Mouse (Mus musculus): ENCODE results near the gene Hist1h2aa.

Gene Hist1h2aa

DNA sequence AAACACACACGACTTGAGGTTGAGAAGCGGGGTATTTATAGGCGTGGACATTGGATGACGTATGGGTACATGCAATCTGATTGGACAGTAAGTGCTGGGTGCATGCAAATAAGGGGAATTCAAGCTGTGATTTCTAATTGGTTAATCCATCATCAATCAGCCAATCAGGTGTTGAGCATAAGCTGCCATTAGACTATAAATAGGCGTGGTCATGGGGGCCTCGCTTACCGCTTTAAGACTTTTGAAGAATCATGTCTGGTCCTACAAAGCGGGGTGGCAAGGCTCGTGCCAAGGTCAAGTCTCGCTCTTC, at the start of gene Hist1h2aa:
Gene Hist1h2aa (plus strand): TSS at position 252 of the 310 bp plus-strand sequence.
- DNase-seq (ENCODE audit: extremely low spot score, low spot score): no peak

- no peak for DNase-seq (ENCODE audit: extremely low spot score, low spot score)
Observed at GRCm38 (mm10) chr13:23885540-23885939, 48.7 kb upstream of the Hist1h2aa start.

GRCm38 (mm10) chr13:23887026-23887725, 47.1 kb upstream of the Hist1h2aa start:
- no peak for DNase-seq (ENCODE audit: extremely low spot score, low spot score)

GRCm38 (mm10) chr13:23889011-23889605, 45.2 kb upstream of the Hist1h2aa start:
- peak; percentile 31 for DNase-seq (ENCODE audit: extremely low spot score, low spot score)

DNA sequence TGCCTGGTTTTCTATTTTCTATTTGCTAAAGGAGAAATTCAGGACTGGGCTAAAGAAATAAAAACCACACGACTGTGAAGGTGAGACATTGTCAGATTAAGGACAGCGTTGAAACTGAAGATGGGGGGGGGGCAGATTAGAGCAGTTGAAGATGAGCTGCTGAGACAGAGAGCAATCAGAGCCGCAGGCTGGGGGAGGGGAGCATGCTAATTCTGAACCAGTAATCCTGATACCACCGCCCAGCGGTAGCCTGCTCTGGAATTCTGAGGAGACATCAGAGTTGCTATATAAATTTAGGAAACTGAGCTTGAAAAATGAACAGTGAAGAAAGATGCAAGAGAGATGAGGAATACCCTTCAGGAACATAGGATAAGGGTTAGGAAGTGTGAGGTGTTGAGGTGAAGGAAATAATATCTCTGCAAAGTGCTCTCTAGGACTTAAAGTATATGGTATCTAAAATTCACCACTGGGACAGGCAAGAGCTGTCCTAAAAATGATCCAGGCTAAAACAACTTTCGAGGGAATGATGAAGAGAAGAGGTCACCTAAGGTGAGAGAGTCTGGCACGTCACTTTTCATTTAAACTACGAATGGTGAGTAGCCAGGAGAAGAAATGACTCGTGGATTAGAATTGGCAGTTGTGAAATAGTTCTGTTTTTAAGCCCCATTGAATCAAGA, 41.5 kb upstream of the Hist1h2aa start:
- DNase-seq (ENCODE audit: extremely low spot score, low spot score): no peak

DNA sequence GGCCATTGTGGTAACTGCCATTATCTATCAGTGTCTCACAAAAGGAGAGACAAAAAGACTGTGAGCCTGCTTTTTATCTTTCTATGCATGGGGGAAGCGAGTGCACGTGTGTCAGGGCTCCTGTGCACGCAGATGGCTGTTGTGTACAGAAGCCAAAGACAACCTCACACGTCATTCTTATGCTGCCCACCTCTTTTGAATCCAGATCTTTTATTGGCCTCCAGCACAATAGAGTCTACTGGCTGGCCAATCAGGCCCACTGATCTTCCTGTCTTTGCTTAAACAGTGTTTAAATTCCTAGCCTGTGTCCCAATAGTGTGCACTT, 41.0 kb upstream of the Hist1h2aa start:
- no peak for DNase-seq (ENCODE audit: extremely low spot score, low spot score)

DNA sequence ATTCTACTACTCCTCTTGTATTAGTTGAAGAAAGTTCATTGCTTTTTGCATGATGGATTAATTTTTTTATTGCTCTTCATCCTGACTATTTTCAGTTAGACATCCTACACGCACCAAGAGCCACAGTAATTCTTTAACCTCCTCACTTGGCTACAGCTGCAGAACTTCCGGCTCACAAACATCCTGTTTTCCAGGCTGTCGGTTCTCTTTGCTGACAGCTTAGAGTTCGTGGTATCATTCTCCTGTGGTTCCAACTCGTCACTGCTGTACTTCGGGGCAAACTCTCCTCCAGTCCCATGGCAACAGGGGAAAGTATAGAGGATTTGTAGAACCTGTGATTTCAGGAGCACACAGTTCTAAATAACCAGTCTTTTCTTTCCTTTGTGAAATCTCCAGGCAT, 36.0 kb upstream of the Hist1h2aa start:
- no peak for DNase-seq (ENCODE audit: extremely low spot score, low spot score)

- DNase-seq (ENCODE audit: extremely low spot score, low spot score): no peak
Observed at GRCm38 (mm10) chr13:23906906-23907305, 27.4 kb upstream of the Hist1h2aa start.

- no peak for DNase-seq (ENCODE audit: extremely low spot score, low spot score)
Observed at GRCm38 (mm10) chr13:23910121-23910520, 24.1 kb upstream of the Hist1h2aa start.

DNA sequence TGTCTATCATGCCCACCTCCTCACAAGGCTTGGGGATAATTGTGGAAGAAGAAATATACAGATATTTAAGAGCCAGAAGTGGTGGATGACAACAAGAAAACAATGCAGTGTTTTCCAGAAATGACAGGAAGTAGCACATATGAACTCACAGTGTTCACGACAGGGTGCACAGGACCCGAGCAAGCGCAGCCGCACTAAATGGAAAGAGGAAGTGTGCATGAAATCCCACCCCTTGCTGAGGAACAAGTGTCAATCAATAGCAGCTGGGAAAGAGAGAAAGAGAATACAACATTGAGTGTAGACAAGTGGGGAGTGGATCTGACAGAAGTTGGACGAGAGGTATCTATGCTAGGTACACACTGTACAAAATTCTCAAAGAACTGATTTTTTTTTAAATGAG, 22.9 kb upstream of the Hist1h2aa start:
- DNase-seq (ENCODE audit: extremely low spot score, low spot score): no peak

DNA sequence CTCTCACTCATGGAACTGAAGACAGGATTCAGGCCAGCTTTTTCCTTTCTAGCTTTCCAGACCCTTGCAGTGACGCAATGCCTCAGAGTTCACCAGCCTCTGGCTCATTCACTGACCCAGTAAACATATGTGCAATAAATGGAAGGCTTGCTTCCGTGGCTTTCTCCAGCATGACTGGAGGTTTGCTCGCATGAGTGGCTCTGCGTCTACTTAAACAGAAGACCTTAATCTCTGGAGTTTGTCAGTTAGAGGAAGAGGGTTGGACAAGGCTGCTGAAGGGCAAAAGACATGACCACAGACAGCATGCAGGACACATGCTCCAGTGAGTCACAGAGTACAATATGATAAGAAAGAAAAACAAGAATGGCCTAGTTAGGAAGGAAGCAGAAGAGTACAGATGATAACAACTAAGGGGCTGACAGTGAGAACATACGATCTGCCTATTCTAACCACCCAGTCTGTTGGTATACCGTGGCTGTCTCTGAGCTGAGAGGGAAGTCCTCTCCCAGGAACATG, 20.4 kb upstream of the Hist1h2aa start:
- no peak for DNase-seq (ENCODE audit: extremely low spot score, low spot score)

- DNase-seq (ENCODE audit: extremely low spot score, low spot score): no peak
Observed at GRCm38 (mm10) chr13:23914376-23915167, 19.7 kb upstream of the Hist1h2aa start, which contains the start of gene Slc17a4. Slc17a4 (minus strand) TSS chr13:23915009.

- DNase-seq (ENCODE audit: extremely low spot score, low spot score): no peak
Observed at GRCm38 (mm10) chr13:23916132-23916531, 18.1 kb upstream of the Hist1h2aa start.

- DNase-seq (ENCODE audit: extremely low spot score, low spot score): no peak
Observed at GRCm38 (mm10) chr13:23917674-23918073, 16.6 kb upstream of the Hist1h2aa start.

GRCm38 (mm10) chr13:23925792-23926191, 8.5 kb upstream of the Hist1h2aa start:
- DNase-seq (ENCODE audit: extremely low spot score, low spot score): no peak

DNA sequence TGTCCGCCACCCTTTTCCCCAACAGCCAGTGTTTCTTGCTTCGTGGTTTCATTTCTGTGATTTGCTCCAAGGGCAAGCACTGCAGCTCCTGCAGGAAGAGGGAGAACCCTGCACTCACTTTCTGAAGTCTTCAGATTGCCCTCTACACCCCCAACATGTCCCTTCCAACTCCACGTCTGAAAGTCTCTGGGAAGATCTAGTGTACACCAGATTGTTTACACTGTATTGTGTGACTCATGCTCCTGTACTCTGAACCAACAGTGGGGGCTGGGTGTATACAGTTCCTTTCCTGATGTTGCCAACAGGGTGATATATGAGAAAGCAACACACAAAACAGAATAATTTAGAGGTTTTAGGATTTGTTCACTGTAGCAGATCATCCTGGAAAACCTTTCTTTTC, 5.6 kb upstream of the Hist1h2aa start:
- no peak for DNase-seq (ENCODE audit: extremely low spot score, low spot score)

- no peak for DNase-seq (ENCODE audit: extremely low spot score, low spot score)
Observed at GRCm38 (mm10) chr13:23930461-23930860, 3.8 kb upstream of the Hist1h2aa start.

- DNase-seq (ENCODE audit: extremely low spot score, low spot score): no peak
Observed at GRCm38 (mm10) chr13:23930904-23931303, 3.4 kb upstream of the Hist1h2aa start.

DNA sequence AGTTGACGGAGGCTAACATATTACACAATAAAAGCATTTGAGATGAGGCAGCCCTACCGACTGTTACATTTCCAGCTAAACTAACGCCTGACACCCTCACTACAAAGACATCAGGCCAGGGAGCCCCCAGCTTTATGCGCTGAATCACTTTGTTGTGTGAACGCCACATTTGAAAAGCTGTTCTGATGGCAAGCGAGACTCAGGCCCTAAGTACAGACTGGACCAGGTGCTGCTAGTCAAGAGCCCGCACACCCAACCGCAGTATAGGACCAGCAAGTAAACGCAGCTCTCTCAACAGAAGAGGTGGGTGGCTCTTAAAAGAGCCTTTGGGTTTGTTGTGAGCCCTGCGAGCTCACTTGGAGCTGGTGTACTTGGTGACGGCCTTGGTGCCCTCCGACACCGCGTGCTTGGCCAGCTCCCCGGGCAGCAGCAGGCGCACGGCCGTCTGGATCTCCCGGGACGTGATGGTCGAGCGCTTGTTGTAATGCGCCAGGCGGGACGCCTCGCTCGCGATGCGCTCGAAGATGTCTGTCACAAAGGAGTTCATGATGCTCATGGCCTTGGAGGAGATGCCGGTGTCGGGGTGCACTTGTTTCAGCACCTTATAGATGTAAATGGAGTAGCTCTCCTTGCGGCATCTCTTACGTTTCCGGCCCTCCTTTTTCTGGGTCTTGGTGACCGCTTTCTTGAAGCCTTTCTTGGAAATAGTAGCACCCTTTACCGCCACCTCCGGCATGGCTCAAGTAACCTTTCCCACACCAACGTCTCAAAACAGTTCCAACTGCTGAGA, 646 bp upstream of the Hist1h2aa start, which contains the start of gene Hist1h2ba:
Gene Hist1h2ba (minus strand): TSS at position 736 of the 790 bp plus-strand sequence.
- DNase-seq (ENCODE audit: extremely low spot score, low spot score): no peak

DNA sequence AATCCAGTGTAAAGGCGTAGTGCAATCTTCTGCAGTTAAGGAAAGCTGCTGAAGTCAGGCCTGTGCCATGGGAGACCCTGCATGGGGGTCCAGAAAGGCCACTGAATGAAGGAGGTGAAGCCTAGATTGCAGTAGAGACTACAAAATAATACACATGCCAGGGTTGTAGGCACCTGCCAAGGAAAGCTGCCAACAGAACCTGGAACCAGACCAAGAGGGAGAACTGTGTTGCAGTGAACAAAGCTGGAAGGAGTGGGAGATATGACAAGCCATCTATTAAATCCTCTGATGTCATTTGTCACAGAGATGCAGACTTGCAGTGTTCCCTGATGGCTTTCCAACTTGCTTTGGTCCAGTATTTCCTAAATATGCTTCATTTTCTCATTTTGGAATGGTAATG, 4.4 kb downstream of the Hist1h2aa start:
- no peak for DNase-seq (ENCODE audit: extremely low spot score, low spot score)

DNA sequence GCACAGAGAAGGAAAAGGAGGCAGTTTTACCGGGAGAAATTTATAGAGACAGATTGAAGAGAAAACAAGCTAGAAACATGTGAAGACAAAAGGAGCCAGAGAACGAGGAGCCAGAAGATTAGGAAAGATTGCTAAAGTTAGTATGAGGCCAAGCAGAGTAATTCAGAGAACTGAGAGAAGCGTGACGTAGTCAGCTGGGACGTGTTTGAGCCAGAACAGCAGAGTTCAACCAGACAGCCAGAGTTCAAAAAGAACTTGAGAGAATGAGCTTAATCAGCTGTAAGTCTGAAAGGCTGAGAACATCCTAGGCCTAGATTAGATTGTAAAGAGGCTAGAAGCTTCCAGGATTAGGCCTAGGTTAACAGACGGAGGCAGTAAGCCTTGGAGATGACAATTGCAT, 6.0 kb downstream of the Hist1h2aa start:
- DNase-seq (ENCODE audit: extremely low spot score, low spot score): no peak
